ENCODE assay signal across 30 mouse cellular contexts in genomic region chr5:53957348-53957747, GRCm38 (mm10). TPM values are rescaled to one million over a fixed set of nuclear protein-coding genes. Genes with fewer than 3 reads are reported as not detected.
DNase-seq lines count a peak whose midpoint lies in the region; ATAC-seq and TF ChIP-seq lines count a peak whose summit lies in the region.
"Had no signal": no experiment of that assay in that cellular context is flagged by ENCODE, and none has a peak within 500 bp of the region (broad histone marks: within the 10 kb centered on the region; RNA-seq: fewer than 3 reads in every experiment).

No protein-coding gene starts in this region.

- 41% methylated on average over 6 of the region's 6 CpGs for WGBS in kidney, adult 2 months
- 13% methylated on average over 6 of the region's 6 CpGs for WGBS in kidney, postnatal 0 days
- 52% methylated on average over 6 of the region's 6 CpGs for WGBS in liver, embryonic 11.5 days
- 37% methylated on average over 6 of the region's 6 CpGs for WGBS in liver, embryonic 15.5 days (ENCODE audit: insufficient replicate concordance)

- H3K27ac ChIP-seq in kidney, adult 2 months (ENCODE audit: insufficient read depth, low read depth, low read length), result peak overlapping the region; percentile 0; the same call in 1 of the 2 replicates
- H3K27ac ChIP-seq in kidney, postnatal 0 days, result peak overlapping the region; percentile 47
- peak overlapping the region; percentile 43 for H3K27ac ChIP-seq in liver, embryonic 11.5 days (ENCODE audit: low read depth, low read length)
- peak overlapping the region; percentile 59 for H3K27ac ChIP-seq in liver, embryonic 15.5 days (replicated peaks)
- H3K27ac ChIP-seq: embryonic facial prominence, embryonic 13.5 days; forebrain, embryonic 10.5 days; gastrocnemius, adult 2 months; hindbrain, embryonic 15.5 days; left cerebral cortex, adult 2 months; midbrain, embryonic 12.5 days; neural tube, embryonic 13.5 days had no signal

- TF ChIP-seq CTCF in kidney, adult 2 months (conservative IDR thresholded peaks at IDR 0.05; ENCODE audit: insufficient read depth, insufficient read length, low read depth, low read length), result no peak
- TF ChIP-seq CTCF in kidney, postnatal 0 days (IDR thresholded peaks at IDR 0.05; ENCODE audit: low read depth), result no peak

- no peaks in the 10 kb centered on the region for H3K36me3 ChIP-seq in kidney, adult 2 months (ENCODE audit: control insufficient read depth, insufficient read depth, low read length)
- no peaks in the 10 kb centered on the region for H3K36me3 ChIP-seq in kidney, postnatal 0 days (ENCODE audit: insufficient read depth, low read length)
- no peaks in the 10 kb centered on the region for H3K36me3 ChIP-seq in liver, embryonic 11.5 days (ENCODE audit: control insufficient read depth, insufficient read depth, low read length)
- no peaks in the 10 kb centered on the region for H3K36me3 ChIP-seq in liver, embryonic 15.5 days (replicated peaks)
- H3K36me3 ChIP-seq: embryonic facial prominence, embryonic 13.5 days; forebrain, embryonic 10.5 days; heart, embryonic 12.5 days; hindbrain, embryonic 15.5 days; midbrain, embryonic 12.5 days; neural tube, embryonic 13.5 days had no signal

- peak; percentile 20; the same call in 1 of the 2 replicates for ATAC-seq in kidney, postnatal 0 days (replicated peaks; ENCODE audit: low FRiP score, low read depth)
- peak; percentile 50; the same call in 1 of the 2 replicates for ATAC-seq in liver, embryonic 11.5 days (replicated peaks; ENCODE audit: low FRiP score)
- peak; percentile 68 for ATAC-seq in liver, embryonic 15.5 days (ENCODE audit: insufficient read depth)
- no peak for ATAC-seq in megakaryocyte, adult 5-6 weeks (ENCODE audit: poor library complexity, severe bottlenecking)
- ATAC-seq: forebrain, embryonic 16.5 days; inflammation-experienced regulatory T-cells, adult 6 months; Patski had no signal

- H3K9ac ChIP-seq in kidney, postnatal 0 days (ENCODE audit: low read depth, low read length), result no peak overlapping the region
- H3K9ac ChIP-seq in liver, embryonic 11.5 days (ENCODE audit: low read depth, low read length), result no peak overlapping the region
- H3K9ac ChIP-seq in liver, embryonic 15.5 days, result no peak overlapping the region
- H3K9ac ChIP-seq: embryonic facial prominence, embryonic 13.5 days; heart, embryonic 12.5 days; hindbrain, embryonic 15.5 days; midbrain, embryonic 12.5 days; neural tube, embryonic 13.5 days had no signal

- peak overlapping the region; percentile 41 for H3K4me2 ChIP-seq in kidney, postnatal 0 days (ENCODE audit: low read length)
- H3K4me2 ChIP-seq in liver, embryonic 11.5 days, result no peak overlapping the region
- 0 out of 2 replicates have a peak overlapping the region, but pooled peaks have one; percentile 11 for H3K4me2 ChIP-seq in liver, embryonic 15.5 days
- H3K4me2 ChIP-seq: embryonic facial prominence, embryonic 13.5 days; heart, embryonic 12.5 days; hindbrain, embryonic 15.5 days; midbrain, embryonic 12.5 days; neural tube, embryonic 13.5 days had no signal

- peak; percentile 45 for DNase-seq in kidney, adult 2 months
- DNase-seq in kidney, adult 18-20 months, result no peak
- DNase-seq in kidney, postnatal 0 days (ENCODE audit: low spot score), result peak; percentile 85
- no peak for DNase-seq in kidney, adult 8-10 months
- no peak for DNase-seq in liver, embryonic 11.5 days (ENCODE audit: low spot score)
- no peak for DNase-seq in cerebellum, postnatal 36 days
- DNase-seq: adrenal gland, postnatal 10 days; cerebellum, adult 11 months; cerebellum, adult 9-11 months; gastrocnemius, adult 2 months; gastrocnemius, postnatal 36 days; heart, adult 18-20 months; lung, postnatal 36 days; right cerebral cortex, postnatal 4 days; thymus, adult 2 months; thymus, postnatal 4 days had no signal

- H3K9me3 ChIP-seq in kidney, postnatal 0 days (replicated peaks; ENCODE audit: low read length), result no peaks in the 10 kb centered on the region
- no peaks in the 10 kb centered on the region for H3K9me3 ChIP-seq in liver, embryonic 11.5 days (ENCODE audit: control insufficient read depth, low read length)
- no peaks in the 10 kb centered on the region for H3K9me3 ChIP-seq in liver, embryonic 15.5 days (replicated peaks)
- H3K9me3 ChIP-seq: embryonic facial prominence, embryonic 13.5 days; forebrain, embryonic 10.5 days; hindbrain, embryonic 15.5 days; midbrain, embryonic 12.5 days; neural tube, embryonic 13.5 days had no signal

- peaks cover 9% of the 10 kb centered on the region; the same call in 1 of the 2 replicates for H3K4me1 ChIP-seq in kidney, adult 2 months (ENCODE audit: control insufficient read depth, insufficient read depth, low read length)
- peaks cover 9% of the 10 kb centered on the region; the same call in 1 of the 2 replicates for H3K4me1 ChIP-seq in kidney, postnatal 0 days (replicated peaks; ENCODE audit: insufficient read depth, low read length)
- peaks cover 3% of the 10 kb centered on the region for H3K4me1 ChIP-seq in liver, embryonic 11.5 days (replicated peaks; ENCODE audit: control insufficient read depth, insufficient read depth, low read length)
- peaks cover 6% of the 10 kb centered on the region; the same call in 1 of the 2 replicates for H3K4me1 ChIP-seq in liver, embryonic 15.5 days (replicated peaks)
- H3K4me1 ChIP-seq: embryonic facial prominence, embryonic 13.5 days; forebrain, embryonic 10.5 days; hindbrain, embryonic 15.5 days; midbrain, embryonic 12.5 days had no signal

- H3K4me3 ChIP-seq in kidney, adult 2 months (ENCODE audit: insufficient read depth, low read depth, low read length), result no peak overlapping the region
- no peak overlapping the region for H3K4me3 ChIP-seq in kidney, postnatal 0 days (replicated peaks; ENCODE audit: low read depth, low read length)
- H3K4me3 ChIP-seq in liver, embryonic 11.5 days (ENCODE audit: low read depth, low read length), result no peak overlapping the region
- H3K4me3 ChIP-seq in liver, embryonic 15.5 days (replicated peaks), result no peak overlapping the region
- H3K4me3 ChIP-seq: embryonic facial prominence, embryonic 13.5 days; forebrain, embryonic 10.5 days; gastrocnemius, adult 2 months; heart, embryonic 12.5 days; hindbrain, embryonic 15.5 days; left cerebral cortex, adult 2 months; megakaryocyte, embryonic 14.5 days; midbrain, embryonic 12.5 days; myocyte; neural tube, embryonic 13.5 days had no signal

- H3K27me3 ChIP-seq in kidney, adult 2 months (replicated peaks; ENCODE audit: control insufficient read depth, insufficient read depth, low read length), result no peaks in the 10 kb centered on the region
- H3K27me3 ChIP-seq in kidney, postnatal 0 days (ENCODE audit: insufficient read depth, low read length), result no peaks in the 10 kb centered on the region
- H3K27me3 ChIP-seq in liver, embryonic 11.5 days (replicated peaks; ENCODE audit: control insufficient read depth, insufficient read depth, low read length), result no peaks in the 10 kb centered on the region
- no peaks in the 10 kb centered on the region for H3K27me3 ChIP-seq in liver, embryonic 15.5 days
- H3K27me3 ChIP-seq: embryonic facial prominence, embryonic 13.5 days; heart, embryonic 12.5 days; hindbrain, embryonic 15.5 days; megakaryocyte, embryonic 14.5 days; midbrain, embryonic 12.5 days; neural tube, embryonic 13.5 days; Patski had no signal

- no peak for TF ChIP-seq POLR2A in kidney, adult 2 months (IDR thresholded peaks at IDR 0.05; ENCODE audit: low read depth, low read length)

RNA-seq across cellular contexts. Expression of gene Stim2, which starts 41.0 kb away (rescaled TPM):
- polyA plus RNA-seq in kidney, adult 2 months (2012; rRNA removed), result 10.3 and 14.7 TPM in 2 replicates
- polyA plus RNA-seq in kidney, postnatal 0 days (2015; fragmentation: Nextera tagmentation; extraction: Ambion mirVana), result 21.4 and 24.2 TPM in 2 replicates
- 12.0 and 13.2 TPM in 2 replicates for polyA plus RNA-seq in liver, embryonic 11.5 days (2014; fragmentation: Nextera tagmentation; extraction: Ambion mirVana)
- 5.0 and 5.3 TPM in 2 replicates for polyA plus RNA-seq in liver, embryonic 15.5 days (2015; fragmentation: Nextera tagmentation; extraction: Ambion mirVana)
- total RNA-seq in megakaryocyte, adult 5-6 weeks (2015), result 31.2 and 33.7 TPM in 2 replicates
- total RNA-seq in megakaryocyte, adult 5-6 weeks (2017), result 29.2 and 35.5 TPM in 2 replicates

Comparison
In these comparisons a context has a peak if more than half of its experiments do, and no peak if none do; other contexts are left out.
1. DNase-seq: peak in kidney, adult 2 months (single experiment) and kidney, postnatal 0 days (single experiment); none in kidney, adult 18-20 months (single experiment), kidney, adult 8-10 months (0 of 2), liver, embryonic 11.5 days (single experiment) and cerebellum, postnatal 36 days (0 of 2).
2. H3K27ac ChIP-seq: peak in every context shown above with its lines; median percentile 59 in liver, embryonic 15.5 days; 47 in kidney, postnatal 0 days; 43 in liver, embryonic 11.5 days; 0 in kidney, adult 2 months.